Mouse (Mus musculus): ENCODE results near the gene Rpl29. TPM values are rescaled to one million over a fixed set of nuclear protein-coding genes. Genes with fewer than 3 reads are reported as not detected.

The Rpl29 gene
- polyA plus RNA-seq, 1 experiment from 2014 or later, result 620 TPM

DNA sequence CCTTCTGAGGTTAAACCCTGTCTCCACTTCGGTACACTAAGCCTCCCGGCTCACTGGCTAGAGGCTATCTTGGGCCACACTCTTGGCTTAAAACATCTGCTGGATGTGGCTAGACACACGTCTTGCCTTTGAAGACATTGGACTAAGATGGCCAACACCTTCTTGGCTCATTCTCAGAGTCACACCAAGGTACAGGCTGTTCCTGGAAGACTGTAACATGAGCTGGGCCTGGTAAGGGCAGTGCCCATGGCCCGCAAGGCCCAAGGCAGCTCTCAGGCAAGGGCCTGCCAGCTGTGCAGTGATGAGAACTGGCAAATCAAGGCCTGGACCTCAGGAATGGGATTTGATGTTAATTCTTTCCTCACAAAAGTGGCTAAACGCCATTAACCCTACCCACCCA is 15.6 kb upstream of the Rpl29 start:
- Histone ChIP-seq H3K9ac (ENCODE audit: low read depth, low read length) (no peak overlapping the region), H3K4me3 (ENCODE audit: low read length) (no peak overlapping the region), H3K4me1 (ENCODE audit: control insufficient read depth, insufficient read depth, low read depth, low read length) (peaks cover 14% of the 10 kb centered on the region), H3K27me3 (replicated peaks; ENCODE audit: control insufficient read depth, insufficient read depth, low read length) (no peaks in the 10 kb centered on the region), H3K9me3 (ENCODE audit: control insufficient read depth, low read length) (no peaks in the 10 kb centered on the region), H3K27ac (ENCODE audit: low read depth, low read length) (no peak overlapping the region), H3K4me2 (ENCODE audit: low read length) (no peak overlapping the region), H3K36me3 (ENCODE audit: control insufficient read depth, insufficient read depth, low read length) (no peaks in the 10 kb centered on the region)
- ATAC-seq, result no peak
- 85% methylated on average over 5 of the region's 5 CpGs for WGBS

DNA sequence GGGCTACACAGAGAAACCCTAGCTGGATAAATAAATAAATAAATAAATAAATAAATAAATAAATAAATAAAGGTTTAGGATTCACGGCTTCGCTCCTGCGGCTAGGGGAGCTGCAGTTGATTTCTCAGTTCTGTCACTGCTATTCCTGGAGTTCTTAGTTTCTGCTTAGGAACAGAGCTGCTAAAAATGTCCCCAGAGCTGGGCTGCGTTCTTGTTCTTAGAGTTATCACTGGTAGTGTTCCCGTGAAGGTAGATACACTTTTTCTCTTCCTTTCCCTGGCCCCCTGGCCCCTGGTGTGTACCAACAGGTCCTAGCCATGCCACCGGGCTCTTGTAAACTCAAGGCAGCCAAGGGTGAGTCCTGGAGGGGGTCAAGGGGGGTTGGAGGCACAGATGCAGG is 12.4 kb upstream of the Rpl29 start:
- no peak overlapping the region for H3K9ac ChIP-seq (ENCODE audit: low read depth, low read length)
- no peaks in the 10 kb centered on the region for H3K36me3 ChIP-seq (ENCODE audit: control insufficient read depth, insufficient read depth, low read length)
- no peaks in the 10 kb centered on the region for H3K27me3 ChIP-seq (replicated peaks; ENCODE audit: control insufficient read depth, insufficient read depth, low read length)
- no peak overlapping the region for H3K27ac ChIP-seq (ENCODE audit: low read depth, low read length)
- no peaks in the 10 kb centered on the region for H3K9me3 ChIP-seq (ENCODE audit: control insufficient read depth, low read length)
- peaks cover 29% of the 10 kb centered on the region for H3K4me1 ChIP-seq (ENCODE audit: control insufficient read depth, insufficient read depth, low read depth, low read length)
- H3K4me3 ChIP-seq (ENCODE audit: low read length), result no peak overlapping the region
- WGBS, result 92% methylated on average over 6 of the region's 6 CpGs
- no peak for ATAC-seq
- no peak overlapping the region for H3K4me2 ChIP-seq (ENCODE audit: low read length)

DNA sequence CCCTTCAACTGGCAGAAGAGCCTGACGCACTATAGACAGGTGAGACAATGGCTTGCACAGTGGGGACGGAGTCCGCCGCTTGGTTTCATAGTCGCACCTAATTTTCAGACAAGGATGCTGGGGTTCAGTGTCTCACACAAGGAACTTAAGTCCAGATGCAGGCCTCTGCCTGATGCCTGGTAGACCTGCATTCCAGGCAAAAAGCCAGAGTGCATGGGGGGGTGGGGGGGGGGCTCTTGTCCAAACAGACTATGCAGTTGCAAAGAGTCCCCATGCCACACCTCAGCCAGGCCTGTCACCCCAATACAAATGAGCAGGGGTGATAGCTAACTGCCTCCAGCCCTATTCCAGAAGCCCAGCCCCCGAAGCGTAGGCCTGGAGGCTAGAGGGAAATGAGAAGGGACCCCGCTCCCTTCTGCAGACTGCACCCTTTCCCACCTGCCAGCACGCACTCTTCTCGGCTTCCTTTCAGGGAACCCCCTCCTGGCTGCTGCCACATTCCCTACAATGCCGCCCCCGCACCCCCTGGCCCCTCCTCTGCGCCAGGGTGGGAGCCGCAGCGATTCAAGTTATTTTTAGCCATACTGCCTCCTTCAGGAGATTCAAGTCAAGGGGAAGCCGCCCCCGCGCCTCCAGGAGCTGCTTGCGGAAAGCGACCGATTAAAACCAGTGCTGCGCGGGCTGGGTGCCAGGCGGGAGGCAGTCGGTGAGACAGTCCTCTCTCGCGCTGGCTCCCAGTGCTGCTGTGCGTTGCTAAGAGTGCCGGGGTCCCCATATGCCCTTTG is 11.2 kb upstream of the Rpl29 start:
- Histone ChIP-seq H3K4me1 (ENCODE audit: control insufficient read depth, insufficient read depth, low read depth, low read length) (peaks cover 29% of the 10 kb centered on the region), H3K36me3 (ENCODE audit: control insufficient read depth, insufficient read depth, low read length) (no peaks in the 10 kb centered on the region), H3K27me3 (replicated peaks; ENCODE audit: control insufficient read depth, insufficient read depth, low read length) (no peaks in the 10 kb centered on the region), H3K9ac (ENCODE audit: low read depth, low read length) (peak overlapping the region; percentile 65), H3K9me3 (ENCODE audit: control insufficient read depth, low read length) (no peaks in the 10 kb centered on the region), H3K27ac (ENCODE audit: low read depth, low read length) (peak overlapping the region; percentile 59), H3K4me2 (ENCODE audit: low read length) (peak overlapping the region; percentile 79), H3K4me3 (ENCODE audit: low read length) (peak overlapping the region; percentile 29)
- WGBS, result 19% methylated on average over 21 of the region's 29 CpGs
- ATAC-seq, result peak; percentile 76

DNA sequence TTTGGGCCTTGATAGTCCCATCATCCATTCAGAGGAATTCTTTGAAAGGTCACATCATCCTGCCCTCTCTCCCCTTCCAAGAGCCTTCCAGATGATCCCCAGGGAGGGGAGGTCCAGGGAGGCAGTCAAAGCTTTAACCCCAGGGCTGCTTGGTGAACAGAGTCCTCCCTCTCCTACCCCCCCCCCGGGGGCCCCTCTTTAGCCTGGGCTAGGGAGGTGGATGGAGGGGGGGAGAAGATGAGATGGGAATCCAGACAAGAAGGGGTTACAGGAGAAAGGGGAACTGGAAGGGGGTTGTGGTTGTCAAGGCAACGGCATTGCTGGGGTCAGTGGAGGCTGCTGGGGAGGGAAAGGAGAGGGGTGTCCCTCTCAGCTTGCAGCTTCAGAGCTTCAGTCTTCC is 8.6 kb upstream of the Rpl29 start:
- H3K9ac ChIP-seq (ENCODE audit: low read depth, low read length), result no peak overlapping the region
- peaks cover 29% of the 10 kb centered on the region for H3K4me1 ChIP-seq (ENCODE audit: control insufficient read depth, insufficient read depth, low read depth, low read length)
- no peak overlapping the region for H3K27ac ChIP-seq (ENCODE audit: low read depth, low read length)
- 4% methylated on average over 2 of the region's 2 CpGs for WGBS
- H3K4me2 ChIP-seq (ENCODE audit: low read length), result peak overlapping the region; percentile 42
- H3K9me3 ChIP-seq (ENCODE audit: control insufficient read depth, low read length), result no peaks in the 10 kb centered on the region
- H3K27me3 ChIP-seq (replicated peaks; ENCODE audit: control insufficient read depth, insufficient read depth, low read length), result no peaks in the 10 kb centered on the region
- no peak for ATAC-seq
- H3K36me3 ChIP-seq (ENCODE audit: control insufficient read depth, insufficient read depth, low read length), result no peaks in the 10 kb centered on the region
- no peak overlapping the region for H3K4me3 ChIP-seq (ENCODE audit: low read length)

DNA sequence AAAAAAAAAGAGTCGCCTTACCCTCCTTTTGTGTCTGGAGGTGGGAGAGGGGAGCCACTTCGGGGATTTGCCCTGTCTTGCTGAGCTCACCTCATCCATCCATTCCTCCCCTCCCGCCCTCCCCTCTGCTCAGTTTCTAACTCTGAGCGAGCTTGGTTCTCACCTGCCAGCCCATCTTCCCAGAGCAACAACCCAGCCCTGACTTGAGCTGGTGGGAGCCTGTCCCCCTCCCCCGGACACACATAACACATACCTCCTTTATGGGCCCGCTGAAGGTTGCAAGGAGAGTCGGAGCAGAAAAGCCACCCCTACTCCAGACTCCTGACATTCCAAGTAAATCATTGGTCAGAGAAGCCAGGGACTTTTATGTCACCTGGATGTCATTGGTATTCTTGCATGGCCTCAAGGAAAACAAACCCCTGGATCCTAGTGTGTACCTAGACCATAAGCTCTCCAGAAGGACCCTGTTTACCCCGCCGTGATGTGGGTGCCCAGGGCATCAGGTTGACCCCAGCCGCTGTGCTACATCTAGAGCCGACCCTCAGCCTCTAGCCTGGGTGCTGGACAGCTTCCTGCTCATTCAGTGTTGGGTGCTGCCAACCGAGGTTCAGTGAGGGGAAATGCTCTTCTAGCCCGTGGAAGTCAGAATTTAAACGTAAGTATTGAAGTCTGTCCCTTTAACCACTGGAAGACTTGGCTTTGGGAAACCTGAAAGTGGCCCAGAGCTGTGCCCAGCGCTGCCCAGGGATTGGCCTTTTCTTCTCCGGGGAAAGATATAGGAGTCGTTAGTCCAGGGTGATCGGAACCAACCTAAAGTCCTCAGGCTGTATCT is 8.0 kb upstream of the Rpl29 start:
- Histone ChIP-seq H3K27me3 (replicated peaks; ENCODE audit: control insufficient read depth, insufficient read depth, low read length) (no peaks in the 10 kb centered on the region), H3K9me3 (ENCODE audit: control insufficient read depth, low read length) (no peaks in the 10 kb centered on the region)
- 6% methylated on average over 18 of the region's 18 CpGs for WGBS

DNA sequence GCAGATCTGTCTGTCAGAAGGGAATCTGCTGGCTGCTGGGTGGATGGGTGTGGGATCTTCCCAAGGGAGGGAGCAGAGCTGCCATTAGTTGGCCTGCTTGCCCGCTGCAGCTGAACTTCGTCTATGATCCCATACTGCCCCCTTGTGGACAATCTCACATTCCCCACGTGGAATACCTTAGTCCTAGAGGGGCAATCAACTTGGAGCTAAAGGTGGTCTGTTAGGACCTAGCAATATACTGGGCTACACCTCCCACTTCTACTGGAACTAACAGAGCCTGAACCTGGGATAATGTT is 7.4 kb upstream of the Rpl29 start:
- 0% methylated on average over 3 of the region's 3 CpGs for WGBS
- H3K36me3 ChIP-seq (ENCODE audit: control insufficient read depth, insufficient read depth, low read length), result no peaks in the 10 kb centered on the region

More for the DNA sequence above, 8.0 kb upstream of the Rpl29 start:
- peak; percentile 22 for ATAC-seq
- Histone ChIP-seq H3K27ac (ENCODE audit: low read depth, low read length) (no peak overlapping the region), H3K36me3 (ENCODE audit: control insufficient read depth, insufficient read depth, low read length) (no peaks in the 10 kb centered on the region), H3K9ac (ENCODE audit: low read depth, low read length) (no peak overlapping the region), H3K4me2 (ENCODE audit: low read length) (peak overlapping the region; percentile 42), H3K4me3 (ENCODE audit: low read length) (no peak overlapping the region), H3K4me1 (ENCODE audit: control insufficient read depth, insufficient read depth, low read depth, low read length) (peaks cover 29% of the 10 kb centered on the region)

DNA sequence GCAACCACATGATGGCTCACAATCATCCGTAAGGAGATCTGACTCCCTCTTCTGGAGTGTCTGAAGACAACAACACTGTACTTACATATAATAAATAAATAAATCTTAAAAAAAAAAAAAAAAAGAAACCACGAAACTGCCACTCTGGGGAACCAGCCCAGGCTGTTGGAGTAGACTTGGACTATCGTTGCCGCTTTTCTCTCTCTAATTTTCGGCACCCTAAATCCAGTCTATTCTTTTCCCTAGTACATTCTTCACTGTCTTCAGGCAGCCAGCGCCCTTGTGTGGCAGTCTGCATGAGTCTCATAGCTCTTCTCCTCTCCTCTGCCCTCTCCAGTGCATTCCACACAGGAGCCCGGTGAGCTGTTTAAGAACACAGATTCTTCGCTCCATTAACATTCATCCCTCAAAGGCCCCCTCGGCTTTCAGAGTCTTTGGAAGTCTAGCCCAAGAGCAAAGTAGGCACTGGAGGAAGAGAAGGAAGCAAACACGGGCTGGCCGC is 484 bp upstream of the Rpl29 start:
- Histone ChIP-seq H3K36me3 (ENCODE audit: control insufficient read depth, insufficient read depth, low read length) (peaks cover 16% of the 10 kb centered on the region), H3K9me3 (ENCODE audit: control insufficient read depth, low read length) (no peaks in the 10 kb centered on the region), H3K4me3 (ENCODE audit: low read length) (peak overlapping the region; percentile 77), H3K27ac (ENCODE audit: low read depth, low read length) (peak overlapping the region; percentile 93), H3K4me1 (ENCODE audit: control insufficient read depth, insufficient read depth, low read depth, low read length) (peaks cover 5% of the 10 kb centered on the region), H3K27me3 (replicated peaks; ENCODE audit: control insufficient read depth, insufficient read depth, low read length) (no peaks in the 10 kb centered on the region), H3K4me2 (ENCODE audit: low read length) (peak overlapping the region; percentile 81), H3K9ac (ENCODE audit: low read depth, low read length) (peak overlapping the region; percentile 78)
- ATAC-seq, result peak; percentile 71
- WGBS, result 12% methylated on average over 11 of the region's 11 CpGs

More for the DNA sequence above, 7.4 kb upstream of the Rpl29 start:
- Histone ChIP-seq H3K4me2 (ENCODE audit: low read length) (peak overlapping the region; percentile 42), H3K4me3 (ENCODE audit: low read length) (no peak overlapping the region), H3K9ac (ENCODE audit: low read depth, low read length) (no peak overlapping the region), H3K9me3 (ENCODE audit: control insufficient read depth, low read length) (no peaks in the 10 kb centered on the region), H3K27ac (ENCODE audit: low read depth, low read length) (no peak overlapping the region), H3K4me1 (ENCODE audit: control insufficient read depth, insufficient read depth, low read depth, low read length) (peaks cover 29% of the 10 kb centered on the region), H3K27me3 (replicated peaks; ENCODE audit: control insufficient read depth, insufficient read depth, low read length) (no peaks in the 10 kb centered on the region)
- peak; percentile 86 for ATAC-seq

DNA sequence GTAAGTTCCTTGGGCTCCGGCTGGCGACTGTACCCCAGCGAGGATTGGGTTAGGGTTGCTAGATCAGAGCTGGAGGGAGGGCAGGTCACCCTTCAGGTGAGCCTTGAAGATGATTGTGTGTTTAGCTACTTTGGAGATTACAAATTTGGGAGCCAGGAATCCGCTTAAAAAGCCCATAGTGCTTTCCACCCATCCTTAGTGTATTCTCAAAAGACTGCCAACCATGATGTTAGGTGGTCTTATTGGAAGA is 686 bp downstream of the Rpl29 start:
- Histone ChIP-seq H3K27ac (ENCODE audit: low read depth, low read length) (peak overlapping the region; percentile 95), H3K4me3 (ENCODE audit: low read length) (peak overlapping the region; percentile 77), H3K4me2 (ENCODE audit: low read length) (peak overlapping the region; percentile 85), H3K9ac (ENCODE audit: low read depth, low read length) (peak overlapping the region; percentile 93), H3K9me3 (ENCODE audit: control insufficient read depth, low read length) (no peaks in the 10 kb centered on the region), H3K36me3 (ENCODE audit: control insufficient read depth, insufficient read depth, low read length) (peaks cover 16% of the 10 kb centered on the region), H3K4me1 (ENCODE audit: control insufficient read depth, insufficient read depth, low read depth, low read length) (peaks cover 5% of the 10 kb centered on the region), H3K27me3 (replicated peaks; ENCODE audit: control insufficient read depth, insufficient read depth, low read length) (no peaks in the 10 kb centered on the region)
- WGBS, result 2% methylated on average over 4 of the region's 4 CpGs
- no peak for ATAC-seq

DNA sequence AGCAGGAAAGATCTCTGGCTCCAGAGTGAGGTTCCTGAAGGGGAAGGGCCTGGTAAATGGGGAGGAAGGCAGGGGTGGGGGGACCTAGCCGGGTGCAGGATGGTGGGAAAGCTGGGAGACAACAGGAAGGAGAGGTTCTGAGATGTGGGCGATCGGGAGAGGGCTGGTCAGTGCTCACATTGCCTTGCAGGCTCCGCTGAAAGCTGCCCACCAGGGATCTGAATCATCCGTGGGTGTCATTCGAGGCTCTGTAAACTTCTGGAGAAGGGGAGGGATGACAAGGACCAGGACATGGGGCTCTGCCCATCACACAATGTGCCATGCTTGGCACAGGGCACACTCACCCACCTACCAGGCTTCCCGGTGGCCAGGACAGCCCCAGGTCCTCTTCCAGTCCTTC is 4.1 kb downstream of the Rpl29 start:
- whole genome bisulfite sequencing, result 78% methylated on average over 7 of the region's 7 CpGs

More for the DNA sequence above, 4.1 kb downstream of the Rpl29 start:
- Histone ChIP-seq H3K27ac (ENCODE audit: low read depth, low read length) (no peak overlapping the region), H3K9me3 (ENCODE audit: control insufficient read depth, low read length) (no peaks in the 10 kb centered on the region), H3K4me3 (ENCODE audit: low read length) (no peak overlapping the region), H3K36me3 (ENCODE audit: control insufficient read depth, insufficient read depth, low read length) (peaks cover 16% of the 10 kb centered on the region), H3K4me2 (ENCODE audit: low read length) (no peak overlapping the region), H3K4me1 (ENCODE audit: control insufficient read depth, insufficient read depth, low read depth, low read length) (peaks cover 12% of the 10 kb centered on the region), H3K27me3 (replicated peaks; ENCODE audit: control insufficient read depth, insufficient read depth, low read length) (no peaks in the 10 kb centered on the region), H3K9ac (ENCODE audit: low read depth, low read length) (no peak overlapping the region)
- ATAC-seq, result no peak
